Mouse (Mus musculus): Measurements from ENCODE around the gene Ceacam16.

The Ceacam16 gene

GRCm38 (mm10) chr7:19816224-19816771 lies 44.8 kb downstream of the Ceacam16 start:
- peak; percentile 89 for DNase-seq (ENCODE audit: low read depth)

- DNase-seq (ENCODE audit: low read depth), result peak; percentile 35
These were observed 45.5 kb downstream of the Ceacam16 start for GRCm38 (mm10) chr7:19815296-19816223.

- DNase-seq (ENCODE audit: low read depth), result peak; percentile 22
These were observed 47.4 kb downstream of the Ceacam16 start for GRCm38 (mm10) chr7:19813579-19814122.

- DNase-seq (ENCODE audit: low read depth), result peak; percentile 19
These were observed 47.9 kb downstream of the Ceacam16 start for GRCm38 (mm10) chr7:19813161-19813560.

GRCm38 (mm10) chr7:19811114-19811513 lies 50.0 kb downstream of the Ceacam16 start:
- DNase-seq (ENCODE audit: low read depth), result no peak

GRCm38 (mm10) chr7:19809369-19809768 lies 51.7 kb downstream of the Ceacam16 start:
- no peak for DNase-seq (ENCODE audit: low read depth)

- DNase-seq (ENCODE audit: low read depth), result peak; percentile 24
These were observed 54.6 kb downstream of the Ceacam16 start for GRCm38 (mm10) chr7:19806356-19806969.

- DNase-seq (ENCODE audit: low read depth), result peak; percentile 87
These were observed 58.1 kb downstream of the Ceacam16 start for GRCm38 (mm10) chr7:19802995-19803394.

Measured in induced T-regulatory cell, adult 2 months (primary cell).